Mouse (Mus musculus) neural tube, embryonic 14.5 days (tissue): Measurements from ENCODE around the gene Sox2. TPM values are rescaled to one million over a fixed set of nuclear protein-coding genes. Genes with fewer than 3 reads are reported as not detected.

Source experiments
- ATAC-seq: fragments of 200-750 bp; cut with Nextera tagmentation; 2 replicates; pipeline ENCODE4 v1.8.0; 2017; ENCODE audit warnings: low read depth, mild to moderate bottlenecking, moderate TSS enrichment, moderate library complexity
- H3K27ac ChIP-seq: fragments of 300-500 bp; sonication (generic); 2 replicates; pipeline ENCODE4 v1.5.1; 2014; ENCODE audit warnings: low read depth, mild to moderate bottlenecking, control low read depth, low read length, moderate library complexity, mixed read lengths
- H3K27me3 ChIP-seq: fragments of 300-500 bp; sonication (generic); 2 replicates; pipeline ENCODE4 v1.6.1; 2014; ENCODE audit warnings: low read length; ENCODE audit not compliant: control insufficient read depth, insufficient read depth
- H3K36me3 ChIP-seq: fragments of 300-500 bp; sonication (generic); 2 replicates; pipeline ENCODE4 v1.6.1; 2014; ENCODE audit warnings: low read length, mixed read lengths; ENCODE audit not compliant: control insufficient read depth, insufficient read depth
- H3K4me1 ChIP-seq: fragments of 300-500 bp; sonication (generic); 2 replicates; pipeline ENCODE4 v1.6.1; 2014; ENCODE audit warnings: low read length; ENCODE audit not compliant: control insufficient read depth, insufficient read depth
- H3K4me2 ChIP-seq: fragments of 300-500 bp; sonication (generic); 2 replicates; pipeline ENCODE4 v1.6.1; 2014; ENCODE audit warnings: mild to moderate bottlenecking, low read depth, low read length, control low read depth
- H3K4me3 ChIP-seq: fragments of 300-500 bp; sonication (generic); 2 replicates; pipeline ENCODE4 v1.5.1; 2014; ENCODE audit warnings: low read depth, low read length, control low read depth, mixed read lengths
- H3K9ac ChIP-seq: fragments of 300-500 bp; sonication (generic); replicated peaks from 2 replicates; pipeline ENCODE4 v1.6.1; 2014; ENCODE audit warnings: low read depth, mild to moderate bottlenecking, control low read depth, low read length, mixed read lengths
- H3K9me3 ChIP-seq: fragments of 300-500 bp; sonication (generic); 2 replicates; pipeline ENCODE4 v1.6.1; 2016; ENCODE audit warnings: low read length; ENCODE audit not compliant: control insufficient read depth
- WGBS: fragments of 180-500 bp; shearing (Covaris S2); extraction: QIAGEN DNeasy Blood & Tissue Kit; methylation state at CpG from one replicate; pipeline ENCODE4 v1.1.7; 2014; 5-methylcytosine and 5-hydroxymethylcytosine counted together
- polyA plus RNA-seq: library from polyadenylated mRNA; unstranded; fragments of >200 nt; fragmentation: Nextera tagmentation; extraction: Ambion mirVana; gene quantifications from 2 replicates; pipeline ENCODE4 v1.2.1, GENCODE M21; 2014

The Sox2 gene
- polyA plus RNA-seq, 1 experiment from 2014 or later, result 12.2 TPM

GRCm38 (mm10) chr3:34640690-34641600, 9.3 kb upstream of the Sox2 start:
- H3K9me3 ChIP-seq, result no peaks in the 10 kb centered on the region
- H3K27ac ChIP-seq, result no peak overlapping the region
- H3K9ac ChIP-seq, result no peak overlapping the region
- WGBS, result 6% methylated on average over 33 of the region's 33 CpGs
- peaks cover 5% of the 10 kb centered on the region for H3K27me3 ChIP-seq
- peak overlapping the region; percentile 52; the same call in 1 of the 2 replicates for H3K4me2 ChIP-seq
- peaks cover 16% of the 10 kb centered on the region; the same call in 1 of the 2 replicates for H3K4me1 ChIP-seq
- no peaks in the 10 kb centered on the region for H3K36me3 ChIP-seq
- ATAC-seq, result 0 out of 2 replicates have a peak, but pooled peaks have one; percentile 38
- H3K4me3 ChIP-seq, result peak overlapping the region; percentile 18; the same call in 1 of the 2 replicates

GRCm38 (mm10) chr3:34641756-34642497, 8.3 kb upstream of the Sox2 start:
- H3K36me3 ChIP-seq, result no peaks in the 10 kb centered on the region
- H3K4me2 ChIP-seq, result peak overlapping the region; percentile 52
- ATAC-seq, result no peak
- H3K27me3 ChIP-seq, result peaks cover 5% of the 10 kb centered on the region
- peak overlapping the region; percentile 41 for H3K9ac ChIP-seq
- H3K4me3 ChIP-seq, result peak overlapping the region; percentile 18
- H3K9me3 ChIP-seq, result no peaks in the 10 kb centered on the region
- H3K4me1 ChIP-seq, result peaks cover 16% of the 10 kb centered on the region; the same call in 1 of the 2 replicates
- H3K27ac ChIP-seq, result peak overlapping the region; percentile 50
- 2% methylated on average over 38 of the region's 38 CpGs for whole genome bisulfite sequencing

- Histone ChIP-seq H3K27me3 (peaks cover 5% of the 10 kb centered on the region), H3K36me3 (no peaks in the 10 kb centered on the region), H3K4me1 (peaks cover 16% of the 10 kb centered on the region; the same call in 1 of the 2 replicates), H3K9ac (peak overlapping the region; percentile 41), H3K4me2 (peak overlapping the region; percentile 52), H3K4me3 (peak overlapping the region; percentile 18), H3K9me3 (no peaks in the 10 kb centered on the region), H3K27ac (peak overlapping the region; percentile 50)
- WGBS, result under 1% methylated on average over 20 of the region's 20 CpGs
- ATAC-seq, result peak; percentile 68
These were observed 7.7 kb upstream of the Sox2 start for GRCm38 (mm10) chr3:34642498-34642941.

- no peaks in the 10 kb centered on the region for H3K9me3 ChIP-seq
- peak overlapping the region; percentile 52 for H3K4me2 ChIP-seq
- ATAC-seq, result no peak
- WGBS, result 25% methylated on average over 5 of the region's 5 CpGs
- H3K4me3 ChIP-seq, result no peak overlapping the region
- peak overlapping the region; percentile 0; the same call in 1 of the 2 replicates for H3K27ac ChIP-seq
- no peak overlapping the region for H3K9ac ChIP-seq
- H3K4me1 ChIP-seq, result peaks cover 16% of the 10 kb centered on the region; the same call in 1 of the 2 replicates
- peaks cover 7% of the 10 kb centered on the region for H3K27me3 ChIP-seq
- no peaks in the 10 kb centered on the region for H3K36me3 ChIP-seq
These were observed 7.1 kb upstream of the Sox2 start for GRCm38 (mm10) chr3:34643067-34643466.

GRCm38 (mm10) chr3:34643536-34644115, 6.6 kb upstream of the Sox2 start:
- peaks cover 13% of the 10 kb centered on the region; the same call in 1 of the 2 replicates for H3K4me1 ChIP-seq

GRCm38 (mm10) chr3:34646169-34646568, 4.0 kb upstream of the Sox2 start:
- Histone ChIP-seq H3K27me3 (peaks cover 4% of the 10 kb centered on the region), H3K4me3 (no peak overlapping the region), H3K27ac (no peak overlapping the region), H3K4me1 (peaks cover 24% of the 10 kb centered on the region), H3K9ac (no peak overlapping the region), H3K9me3 (no peaks in the 10 kb centered on the region), H3K4me2 (no peak overlapping the region), H3K36me3 (no peaks in the 10 kb centered on the region)
- WGBS, result 8% methylated on average over 10 of the region's 10 CpGs
- ATAC-seq, result no peak

More at GRCm38 (mm10) chr3:34643536-34644115, 6.6 kb upstream of the Sox2 start:
- Histone ChIP-seq H3K9me3 (no peaks in the 10 kb centered on the region), H3K36me3 (no peaks in the 10 kb centered on the region), H3K27me3 (peaks cover 9% of the 10 kb centered on the region), H3K4me3 (no peak overlapping the region), H3K9ac (no peak overlapping the region), H3K4me2 (no peak overlapping the region), H3K27ac (no peak overlapping the region)
- no peak for ATAC-seq
- 13% methylated on average over 15 of the region's 15 CpGs for WGBS

- Histone ChIP-seq H3K27ac (peak overlapping the region; percentile 83), H3K36me3 (no peaks in the 10 kb centered on the region), H3K9me3 (no peaks in the 10 kb centered on the region), H3K27me3 (peaks cover 5% of the 10 kb centered on the region), H3K4me3 (peak overlapping the region; percentile 44; the same call in 1 of the 2 replicates), H3K9ac (no peak overlapping the region), H3K4me1 (peaks cover 16% of the 10 kb centered on the region), H3K4me2 (peak overlapping the region; percentile 61; the same call in 1 of the 2 replicates)
- under 1% methylated on average over 14 of the region's 14 CpGs for WGBS
- ATAC-seq, result no peak
These were observed 2.5 kb upstream of the Sox2 start for GRCm38 (mm10) chr3:34647688-34648087.

- H3K4me1 ChIP-seq, result peaks cover 15% of the 10 kb centered on the region
- ATAC-seq, result no peak
- H3K4me2 ChIP-seq, result peak overlapping the region; percentile 61
- H3K4me3 ChIP-seq, result peak overlapping the region; percentile 44; the same call in 1 of the 2 replicates
- H3K27me3 ChIP-seq, result peaks cover 8% of the 10 kb centered on the region
- H3K9me3 ChIP-seq, result no peaks in the 10 kb centered on the region
- no peaks in the 10 kb centered on the region for H3K36me3 ChIP-seq
- H3K27ac ChIP-seq, result peak overlapping the region; percentile 83
- H3K9ac ChIP-seq, result peak overlapping the region; percentile 46
- 2% methylated on average over 19 of the region's 19 CpGs for WGBS
These were observed 1.9 kb upstream of the Sox2 start for GRCm38 (mm10) chr3:34648105-34648832.
